Mouse (Mus musculus) limb, embryonic 13.5 days (tissue): ENCODE results near the gene Tm4sf1. TPM values are rescaled to one million over a fixed set of nuclear protein-coding genes. Genes with fewer than 3 reads are reported as not detected.

ENCODE experiments used
- ATAC-seq: fragments of 200-750 bp; cut with Nextera tagmentation; 2 replicates; pipeline ENCODE4 v1.8.0; 2017; ENCODE audit warnings: low read depth, moderate number of reproducible peaks, moderate TSS enrichment; ENCODE audit not compliant: low FRiP score
- H3K27ac ChIP-seq: fragments of 300-500 bp; sonication (generic); 2 replicates; pipeline ENCODE4 v1.5.1; 2015; ENCODE audit warnings: inconsistent platforms, mild to moderate bottlenecking, moderate library complexity
- H3K27me3 ChIP-seq: fragments of 300-500 bp; sonication (generic); 2 replicates; pipeline ENCODE4 v1.6.1; 2015; ENCODE audit warnings: mild to moderate bottlenecking, inconsistent platforms
- H3K36me3 ChIP-seq: fragments of 300-500 bp; sonication (generic); 2 replicates; pipeline ENCODE4 v1.6.1; 2015; ENCODE audit warnings: inconsistent platforms, mild to moderate bottlenecking, moderate library complexity
- H3K4me1 ChIP-seq: fragments of 300-500 bp; sonication (generic); 2 replicates; pipeline ENCODE4 v1.6.1; 2015; ENCODE audit warnings: inconsistent platforms
- H3K4me2 ChIP-seq: fragments of 300-500 bp; sonication (generic); replicated peaks from 2 replicates; pipeline ENCODE4 v1.6.1; 2015; ENCODE audit warnings: inconsistent platforms, mild to moderate bottlenecking, moderate library complexity
- H3K4me3 ChIP-seq: fragments of 300-500 bp; sonication (generic); 2 replicates; pipeline ENCODE4 v1.5.1; 2015; ENCODE audit warnings: moderate library complexity, mild to moderate bottlenecking, inconsistent platforms
- H3K9ac ChIP-seq: fragments of 300-500 bp; sonication (generic); 2 replicates; pipeline ENCODE4 v1.6.1; 2015; ENCODE audit warnings: mild to moderate bottlenecking, inconsistent platforms
- H3K9me3 ChIP-seq: fragments of 300-500 bp; sonication (generic); 2 replicates; pipeline ENCODE4 v1.6.1; 2016; ENCODE audit warnings: inconsistent platforms
- WGBS: fragments of 180-500 bp; shearing (Covaris S2); methylation state at CpG from one replicate; pipeline ENCODE4 v1.1.7; 2015; 5-methylcytosine and 5-hydroxymethylcytosine counted together
- polyA plus RNA-seq: library from polyadenylated mRNA; unstranded; fragments of >200 nt; fragmentation: Nextera tagmentation; extraction: Ambion mirVana; gene quantifications from 2 replicates; pipeline ENCODE4 v1.2.1, GENCODE M21; 2015

The Tm4sf1 gene
- polyA plus RNA-seq: 53.1 and 59.8 TPM in 2 replicates

DNA sequence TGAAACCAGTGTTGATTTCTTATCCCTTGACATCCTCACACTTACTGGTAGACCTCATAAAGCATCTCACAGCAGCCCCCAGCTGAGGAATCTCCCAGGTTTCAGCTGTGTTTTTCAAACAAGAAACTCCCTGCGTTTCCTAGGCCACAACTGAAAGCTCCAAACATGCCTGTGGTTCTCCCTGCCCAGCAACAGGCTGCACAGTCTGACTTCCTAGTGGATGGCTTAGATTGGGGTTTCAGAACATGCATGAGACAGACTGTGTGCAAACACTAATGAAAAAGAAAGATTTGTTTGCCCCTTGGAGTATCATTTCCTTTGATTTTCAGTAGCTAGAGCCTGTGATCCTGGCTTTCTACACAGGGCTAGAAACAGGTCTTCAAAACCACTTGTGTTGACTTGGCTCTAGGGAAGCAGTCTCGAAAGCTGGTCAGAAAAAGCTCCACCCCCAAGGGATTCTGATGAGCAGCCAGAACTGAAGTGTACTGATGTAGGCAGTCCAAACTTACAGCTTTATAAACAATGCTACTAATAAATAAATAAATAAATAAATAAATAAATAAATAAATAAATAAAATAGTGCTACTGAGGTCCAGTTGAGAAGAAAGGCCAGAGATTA is at the start of gene Tm4sf1:
Gene Tm4sf1, minus strand, starts transcription at position 68 of the 619 bp plus-strand sequence.
- WGBS: 65% methylated on average over 2 of the region's 2 CpGs

DNA sequence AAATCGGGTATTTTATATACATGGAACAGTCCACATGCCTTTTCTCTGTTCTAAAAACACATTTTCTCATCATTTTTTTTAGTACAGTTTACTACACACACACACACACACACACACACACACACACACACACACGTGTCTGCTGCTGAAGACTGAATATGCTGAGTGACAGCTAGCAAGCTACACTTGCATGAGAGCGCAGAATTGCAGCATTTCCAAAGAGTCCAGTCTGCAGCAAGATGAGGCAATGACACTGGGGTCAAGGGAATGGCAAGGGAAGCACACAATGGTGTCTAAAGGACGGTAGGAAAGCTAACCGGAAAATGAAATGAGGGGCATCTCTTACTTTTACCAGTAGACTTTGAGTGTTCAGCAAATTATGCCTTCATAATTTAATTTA is 43.0 kb upstream of the Tm4sf1 start:
- ATAC-seq: no peak
- H3K27me3 ChIP-seq: no peaks in the 10 kb centered on the region
- no peak overlapping the region for H3K4me2 ChIP-seq
- no peak overlapping the region for H3K9ac ChIP-seq
- H3K27ac ChIP-seq: no peak overlapping the region
- H3K4me3 ChIP-seq: no peak overlapping the region
- WGBS: 88% methylated on average over 5 of the region's 5 CpGs
- H3K9me3 ChIP-seq: no peaks in the 10 kb centered on the region
- H3K36me3 ChIP-seq: no peaks in the 10 kb centered on the region
- H3K4me1 ChIP-seq: no peaks in the 10 kb centered on the region

More for the DNA sequence above, at the start of gene Tm4sf1:
- no peak within 1 kb of the TSS for H3K27ac ChIP-seq
- ATAC-seq: no peak
- peaks cover 29% of the 10 kb centered on the region for H3K4me1 ChIP-seq
- no peaks in the 10 kb centered on the region for H3K36me3 ChIP-seq
- no peaks in the 10 kb centered on the region for H3K9me3 ChIP-seq
- H3K4me2 ChIP-seq: no peak within 1 kb of the TSS
- H3K27me3 ChIP-seq: no peaks in the 10 kb centered on the region
- H3K9ac ChIP-seq: no peak within 1 kb of the TSS
- H3K4me3 ChIP-seq: no peak within 1 kb of the TSS

DNA sequence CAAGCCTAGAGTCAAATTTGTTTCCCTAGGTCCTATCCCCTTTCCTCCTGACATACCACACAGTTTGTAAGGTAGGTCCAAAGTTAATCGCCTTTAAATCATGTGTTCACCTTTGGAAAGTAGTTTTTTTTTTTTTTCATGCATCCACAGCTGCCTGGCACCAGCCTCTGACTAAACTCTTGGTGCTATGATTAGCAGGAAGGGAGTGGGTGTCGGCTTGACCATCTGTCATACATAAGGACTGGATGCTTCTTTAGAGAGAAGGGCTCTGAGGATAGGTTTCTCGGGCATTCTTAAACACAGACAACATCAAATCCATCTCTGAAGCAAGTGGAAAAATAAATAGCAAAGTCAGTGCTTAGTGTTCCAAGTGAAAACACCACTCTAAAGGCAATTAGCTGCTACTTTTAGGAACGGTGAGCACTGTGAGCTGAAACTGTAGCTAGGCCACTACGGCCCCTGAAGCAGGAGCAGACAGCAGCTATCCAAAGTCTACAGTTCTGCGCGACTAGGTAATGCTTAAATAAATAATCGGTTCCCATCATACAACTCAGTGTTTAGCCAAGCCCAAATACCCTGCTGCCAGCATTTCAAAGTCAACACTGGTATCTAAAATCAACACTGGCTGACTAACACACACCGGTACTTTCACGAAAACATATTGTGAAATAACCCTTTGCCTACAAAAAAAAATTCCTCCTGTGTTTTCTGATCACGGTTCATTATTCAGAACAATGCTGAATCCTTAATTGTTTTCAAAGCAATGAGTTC is 42.2 kb upstream of the Tm4sf1 start:
- Histone ChIP-seq H3K4me1 (no peaks in the 10 kb centered on the region), H3K27ac (no peak overlapping the region)
- ATAC-seq: no peak

DNA sequence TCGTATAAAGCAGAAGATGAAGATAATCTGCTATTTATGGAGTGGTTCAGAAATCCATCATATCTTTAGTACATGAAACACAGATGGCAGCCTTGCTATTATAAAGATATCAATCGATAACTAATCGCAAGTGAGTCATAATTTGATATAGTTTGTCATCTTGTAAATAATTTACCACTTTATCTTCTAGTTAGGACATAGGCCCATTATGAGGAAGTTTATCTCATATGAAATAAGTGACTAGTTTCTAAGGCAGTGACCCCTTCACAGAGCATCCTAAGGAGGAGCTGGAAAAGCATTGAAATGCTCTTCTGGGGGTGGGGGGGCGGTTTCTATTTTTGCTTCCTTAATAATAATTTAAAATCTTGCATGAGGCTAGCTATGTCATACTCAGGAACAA is 41.2 kb upstream of the Tm4sf1 start:
- Histone ChIP-seq H3K9ac (no peak overlapping the region), H3K27me3 (no peaks in the 10 kb centered on the region), H3K9me3 (no peaks in the 10 kb centered on the region), H3K4me2 (no peak overlapping the region), H3K4me1 (no peaks in the 10 kb centered on the region), H3K36me3 (no peaks in the 10 kb centered on the region), H3K4me3 (no peak overlapping the region), H3K27ac (no peak overlapping the region)
- ATAC-seq: no peak
- WGBS: 91% methylated on average over 4 of the region's 4 CpGs

More for the DNA sequence above, 42.2 kb upstream of the Tm4sf1 start:
- H3K4me3 ChIP-seq: no peak overlapping the region
- no peaks in the 10 kb centered on the region for H3K36me3 ChIP-seq
- no peaks in the 10 kb centered on the region for H3K9me3 ChIP-seq
- H3K4me2 ChIP-seq: no peak overlapping the region
- H3K9ac ChIP-seq: no peak overlapping the region
- WGBS: 79% methylated on average over 11 of the region's 11 CpGs
- no peaks in the 10 kb centered on the region for H3K27me3 ChIP-seq

DNA sequence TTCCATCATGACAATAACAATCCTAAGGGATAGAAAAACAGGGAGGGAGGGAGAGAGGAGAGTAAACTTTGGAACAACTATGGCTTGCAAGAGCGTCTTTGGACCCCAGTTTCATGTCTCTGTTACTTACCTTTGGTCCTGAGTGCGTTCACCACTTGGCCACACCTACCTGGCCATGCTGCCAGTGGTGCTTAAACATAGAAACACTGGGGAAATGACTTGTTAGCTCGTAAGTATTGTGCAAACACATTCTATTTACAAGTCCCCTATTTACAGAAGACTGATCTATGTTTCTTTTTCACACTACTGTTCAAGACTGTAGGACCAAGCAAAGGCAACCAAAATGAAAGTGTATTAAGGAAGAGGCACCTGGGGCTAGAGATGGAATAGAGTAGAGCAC is 39.5 kb upstream of the Tm4sf1 start:
- no peaks in the 10 kb centered on the region for H3K9me3 ChIP-seq
- no peaks in the 10 kb centered on the region for H3K36me3 ChIP-seq
- no peak overlapping the region for H3K4me3 ChIP-seq
- WGBS: 83% methylated on average over 3 of the region's 3 CpGs
- H3K4me2 ChIP-seq: no peak overlapping the region
- H3K4me1 ChIP-seq: no peaks in the 10 kb centered on the region
- no peak for ATAC-seq
- H3K27me3 ChIP-seq: no peaks in the 10 kb centered on the region
- no peak overlapping the region for H3K27ac ChIP-seq
- no peak overlapping the region for H3K9ac ChIP-seq

DNA sequence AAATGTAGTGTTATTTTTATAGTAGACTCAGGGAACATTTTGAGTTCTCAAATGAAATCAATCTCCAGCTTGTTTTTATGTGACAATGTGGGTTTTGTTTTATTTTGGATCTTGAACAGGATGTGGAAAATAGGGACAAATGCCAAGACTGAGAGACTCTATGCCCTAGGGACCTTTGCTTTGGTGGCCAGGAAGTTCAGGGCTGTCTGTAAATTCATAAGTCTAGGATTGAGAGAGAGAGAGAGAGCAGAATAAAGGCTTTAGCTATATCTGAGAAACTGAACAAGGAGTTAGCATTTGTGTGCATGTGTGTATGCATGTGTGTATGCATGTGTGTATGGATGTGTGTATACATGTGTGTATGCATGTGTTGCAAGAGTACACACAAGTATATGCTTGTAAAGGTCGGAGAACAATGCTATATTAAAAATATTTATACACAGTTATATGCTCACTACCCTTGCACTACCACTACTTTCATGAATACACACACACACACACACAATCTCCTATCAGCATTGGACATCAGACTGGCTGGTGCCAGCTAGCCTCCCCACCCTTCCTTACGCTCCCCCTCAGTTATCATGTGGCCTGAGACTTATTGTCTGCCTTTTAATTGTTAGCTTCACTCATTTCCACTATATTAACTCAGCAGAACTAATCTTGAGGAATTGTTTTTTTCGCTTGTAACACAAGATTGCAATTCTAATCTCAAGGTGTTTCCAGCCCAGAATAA is 33.5 kb upstream of the Tm4sf1 start:
- H3K4me1 ChIP-seq: peaks cover 9% of the 10 kb centered on the region
- no peak overlapping the region for H3K4me2 ChIP-seq
- H3K9ac ChIP-seq: no peak overlapping the region
- H3K36me3 ChIP-seq: no peaks in the 10 kb centered on the region
- WGBS: 75% methylated on average over 3 of the region's 3 CpGs
- ATAC-seq: peak; percentile 54; the same call in 1 of the 2 replicates
- no peaks in the 10 kb centered on the region for H3K9me3 ChIP-seq
- H3K27me3 ChIP-seq: no peaks in the 10 kb centered on the region
- peak overlapping the region; percentile 55; the same call in 1 of the 2 replicates for H3K27ac ChIP-seq
- H3K4me3 ChIP-seq: no peak overlapping the region

DNA sequence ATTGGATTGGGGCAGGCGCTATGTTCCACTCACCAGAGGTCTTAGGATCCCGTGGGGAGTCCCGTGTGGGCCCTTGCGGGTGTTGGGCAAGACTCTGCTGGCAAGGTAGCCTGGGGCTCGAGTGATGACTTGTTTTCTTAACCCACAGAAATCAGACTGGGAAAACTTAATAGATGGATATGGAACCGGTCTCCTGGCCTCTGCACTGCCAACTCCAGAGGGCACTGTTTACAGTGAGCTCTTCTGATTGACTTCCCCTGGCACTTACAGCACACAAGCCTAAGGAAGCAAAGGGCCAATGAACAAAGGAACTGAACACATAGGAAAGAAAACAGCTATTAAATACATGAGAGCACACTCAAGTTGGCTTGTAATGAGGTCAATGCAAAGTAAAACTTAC is 26.2 kb upstream of the Tm4sf1 start:
- Histone ChIP-seq H3K4me2 (no peak overlapping the region), H3K9ac (no peak overlapping the region), H3K36me3 (no peaks in the 10 kb centered on the region), H3K9me3 (no peaks in the 10 kb centered on the region; the same call in 1 of the 2 replicates), H3K27ac (no peak overlapping the region), H3K27me3 (no peaks in the 10 kb centered on the region), H3K4me1 (no peaks in the 10 kb centered on the region), H3K4me3 (no peak overlapping the region)
- WGBS: 87% methylated on average over 6 of the region's 6 CpGs
- ATAC-seq: no peak

DNA sequence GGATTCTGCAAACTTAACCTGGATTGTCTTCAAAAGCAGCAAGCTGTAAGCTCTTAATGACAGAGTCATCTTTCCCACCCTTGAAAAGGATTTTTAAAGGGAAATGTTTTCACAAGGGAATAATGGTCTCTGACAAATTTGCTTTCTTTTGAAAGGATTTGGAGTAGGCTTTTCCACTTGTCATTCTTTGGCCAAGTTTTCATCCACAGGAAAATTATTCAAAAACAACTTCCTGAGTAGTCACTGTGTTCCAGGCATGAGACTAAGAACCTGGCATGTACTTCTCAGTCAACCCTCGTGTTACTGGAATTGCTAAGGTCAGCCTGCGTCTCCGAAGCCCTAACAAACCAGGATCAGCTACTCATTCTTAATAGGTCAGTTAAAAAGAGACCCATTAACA is 5.3 kb upstream of the Tm4sf1 start:
- 73% methylated on average over 3 of the region's 3 CpGs for WGBS
- H3K4me3 ChIP-seq: no peak overlapping the region
- no peak for ATAC-seq
- H3K36me3 ChIP-seq: no peaks in the 10 kb centered on the region
- peaks cover 26% of the 10 kb centered on the region for H3K4me1 ChIP-seq
- H3K27me3 ChIP-seq: no peaks in the 10 kb centered on the region
- H3K27ac ChIP-seq: no peak overlapping the region
- H3K9ac ChIP-seq: no peak overlapping the region
- no peaks in the 10 kb centered on the region for H3K9me3 ChIP-seq
- H3K4me2 ChIP-seq: no peak overlapping the region

DNA sequence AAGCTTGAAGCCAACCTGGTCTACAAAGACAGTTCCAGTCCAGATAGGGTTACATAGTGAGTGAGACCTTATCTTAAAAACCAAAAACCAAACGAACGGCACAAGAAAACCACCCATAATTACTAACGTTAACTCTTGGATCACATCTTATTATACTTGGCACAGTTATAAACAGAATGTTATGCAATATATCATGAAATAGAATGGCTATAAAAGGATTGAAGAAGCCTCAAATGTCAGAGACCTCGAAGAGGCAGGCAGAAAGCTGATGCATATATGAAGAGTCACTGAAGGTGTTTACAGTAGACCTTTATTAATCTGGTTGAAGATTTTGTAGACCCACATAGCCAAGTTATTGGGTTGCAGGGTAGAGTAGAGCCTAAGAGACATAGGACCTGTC is 3.8 kb upstream of the Tm4sf1 start:
- ATAC-seq: no peak
- no peaks in the 10 kb centered on the region for H3K9me3 ChIP-seq
- H3K4me1 ChIP-seq: peaks cover 29% of the 10 kb centered on the region
- no peaks in the 10 kb centered on the region for H3K27me3 ChIP-seq
- no peak overlapping the region for H3K27ac ChIP-seq
- no peak overlapping the region for H3K4me2 ChIP-seq
- H3K4me3 ChIP-seq: no peak overlapping the region
- no peak overlapping the region for H3K9ac ChIP-seq
- no peaks in the 10 kb centered on the region for H3K36me3 ChIP-seq
- 77% methylated on average over 4 of the region's 4 CpGs for WGBS

DNA sequence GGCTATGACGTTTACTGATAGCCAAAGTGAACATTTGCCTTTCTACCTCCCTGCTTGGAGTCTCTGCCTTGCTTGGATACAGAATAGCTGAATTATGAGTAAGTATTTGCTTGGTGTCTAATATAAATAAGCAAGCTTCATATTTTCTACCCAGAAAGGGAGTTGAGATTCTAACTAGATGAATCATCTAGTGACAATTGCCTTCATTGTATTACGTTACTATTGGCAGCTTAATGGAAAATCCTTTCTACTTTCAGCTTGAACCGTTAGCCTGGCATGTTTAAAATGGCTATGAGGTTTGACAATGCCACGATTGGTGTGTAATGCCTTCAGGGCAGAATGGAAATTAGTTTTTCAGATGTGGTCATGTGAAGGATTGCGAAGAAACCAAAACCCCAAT is 2.7 kb upstream of the Tm4sf1 start:
- Histone ChIP-seq H3K9me3 (no peaks in the 10 kb centered on the region), H3K4me3 (no peak overlapping the region), H3K27me3 (no peaks in the 10 kb centered on the region), H3K9ac (no peak overlapping the region), H3K4me2 (no peak overlapping the region), H3K36me3 (no peaks in the 10 kb centered on the region), H3K27ac (no peak overlapping the region), H3K4me1 (peaks cover 29% of the 10 kb centered on the region)
- ATAC-seq: no peak
- 63% methylated on average over 5 of the region's 5 CpGs for WGBS

DNA sequence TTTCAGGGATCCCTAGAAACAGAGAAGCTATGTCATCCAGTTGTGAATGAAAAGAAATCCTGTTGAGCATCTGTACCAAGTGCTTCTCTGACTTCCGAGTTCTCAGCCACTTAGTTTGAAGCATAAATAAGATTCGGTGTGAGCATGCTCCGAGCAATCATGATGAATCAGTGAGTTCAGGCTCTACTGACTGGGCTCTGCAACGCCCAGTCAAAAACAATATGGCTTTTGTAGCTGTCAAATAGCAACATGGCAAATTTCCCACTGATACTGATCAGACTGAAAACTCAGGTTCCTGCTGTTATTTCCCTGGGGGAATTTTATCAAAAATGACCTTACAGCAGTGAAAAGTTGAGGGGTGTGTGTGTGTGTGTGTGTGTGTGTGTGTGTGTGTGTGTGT is 2.3 kb upstream of the Tm4sf1 start:
- Histone ChIP-seq H3K9ac (no peak overlapping the region), H3K27me3 (no peaks in the 10 kb centered on the region), H3K4me2 (no peak overlapping the region), H3K4me1 (peaks cover 29% of the 10 kb centered on the region), H3K36me3 (no peaks in the 10 kb centered on the region), H3K4me3 (no peak overlapping the region), H3K27ac (no peak overlapping the region; the same call in 1 of the 2 replicates), H3K9me3 (no peaks in the 10 kb centered on the region)
- no peak for ATAC-seq
- 65% methylated on average over 4 of the region's 4 CpGs for whole genome bisulfite sequencing

DNA sequence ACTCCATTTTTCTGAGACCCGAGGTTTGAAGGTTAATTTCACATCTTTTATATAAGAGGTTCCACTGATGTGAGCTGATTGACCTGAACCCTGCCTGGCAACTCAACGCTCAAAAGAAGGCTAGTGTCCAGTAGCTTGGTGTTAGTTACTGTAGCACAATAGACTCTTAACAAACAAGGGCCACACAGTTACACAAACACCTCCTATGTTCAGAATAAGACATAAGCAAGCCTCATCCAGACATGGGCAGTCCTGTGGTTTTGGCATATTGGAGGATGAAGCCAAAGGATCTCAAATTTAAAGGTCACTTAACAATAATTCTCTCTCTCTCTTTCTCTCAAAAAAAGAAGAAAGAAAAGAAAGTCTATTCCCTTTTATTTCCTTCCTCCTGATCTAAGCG is 1.7 kb upstream of the Tm4sf1 start:
- no peaks in the 10 kb centered on the region for H3K9me3 ChIP-seq
- ATAC-seq: no peak
- H3K27ac ChIP-seq: no peak overlapping the region; the same call in 1 of the 2 replicates
- no peak overlapping the region for H3K4me3 ChIP-seq
- H3K27me3 ChIP-seq: no peaks in the 10 kb centered on the region
- H3K9ac ChIP-seq: no peak overlapping the region
- peaks cover 29% of the 10 kb centered on the region for H3K4me1 ChIP-seq
- H3K36me3 ChIP-seq: no peaks in the 10 kb centered on the region
- no peak overlapping the region for H3K4me2 ChIP-seq
- WGBS: 47% methylated on average over 3 of the region's 3 CpGs
